Mouse (Mus musculus): ENCODE measurements around the gene Aarsd1.

Gene Aarsd1

GRCm38 (mm10) chr11:101374421-101374938 is 42.9 kb downstream of the Aarsd1 start:
- DNase-seq: no peak

GRCm38 (mm10) chr11:101370141-101370540 is 47.3 kb downstream of the Aarsd1 start:
- DNase-seq: no peak

GRCm38 (mm10) chr11:101367326-101367935 is 50.0 kb downstream of the Aarsd1 start, which contains the start of gene G6pc:
TSS of gene G6pc (plus strand) at chr11:101367561.
- no peak for DNase-seq

- no peak for DNase-seq
Measured at GRCm38 (mm10) chr11:101364531-101364931, 52.9 kb downstream of the Aarsd1 start.

- DNase-seq: no peak
Measured at GRCm38 (mm10) chr11:101360651-101361113, 56.7 kb downstream of the Aarsd1 start.

DNA sequence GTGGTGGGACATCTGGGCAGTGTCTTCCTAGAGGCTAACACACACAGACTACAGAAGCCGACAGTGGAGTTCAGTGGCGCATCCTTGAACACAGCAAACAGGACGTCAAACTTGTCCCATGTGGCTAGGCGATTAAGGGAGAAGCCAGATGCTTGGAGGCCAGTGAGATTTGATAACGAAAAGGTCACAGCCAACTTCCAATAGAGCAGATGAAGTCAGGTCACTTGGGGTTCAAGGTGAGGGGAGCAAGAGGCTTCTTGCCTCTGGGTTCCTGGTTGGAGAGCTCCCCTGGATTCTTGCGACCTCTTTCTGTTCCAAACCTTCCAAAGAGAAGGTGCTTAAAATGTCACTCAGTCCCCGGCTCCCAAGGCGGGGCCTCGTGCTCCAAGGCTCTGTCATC is 57.6 kb downstream of the Aarsd1 start:
- DNase-seq: no peak

DNA sequence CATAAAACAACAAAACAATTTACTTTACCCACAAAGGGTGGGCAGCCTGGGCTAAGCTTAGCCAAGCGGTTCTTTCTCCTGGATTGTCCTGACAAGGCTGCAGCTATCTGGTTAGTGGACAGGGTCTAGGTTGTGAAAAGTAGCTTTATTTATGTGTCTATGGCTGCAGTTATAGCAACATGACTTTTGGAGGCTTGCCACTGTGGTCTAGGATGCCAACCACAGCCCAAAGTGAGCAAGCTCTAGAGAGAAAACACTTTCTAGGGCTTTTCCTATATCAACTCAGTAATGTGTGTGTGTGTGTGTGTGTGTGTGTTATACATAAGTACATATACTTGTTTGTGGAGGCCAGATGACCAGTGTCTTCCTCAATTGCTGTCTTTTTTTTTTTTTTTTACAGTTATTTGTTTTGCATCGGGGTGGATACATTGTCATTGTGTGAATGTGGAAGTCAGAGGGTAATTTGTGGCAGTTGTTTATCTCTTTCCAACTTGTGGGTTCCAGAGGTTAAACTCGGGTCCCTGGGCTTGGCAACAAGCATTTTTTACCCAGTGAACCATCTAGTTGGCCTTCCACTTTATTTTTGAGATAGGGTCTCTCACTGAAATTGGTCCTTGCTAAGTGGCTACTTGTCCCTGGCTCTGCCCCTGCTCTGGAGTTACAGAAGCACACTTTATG is 59.8 kb downstream of the Aarsd1 start:
- no peak for DNase-seq

All from right cerebral cortex, postnatal 14 days (tissue).